Mouse (Mus musculus) embryonic facial prominence, embryonic 13.5 days (tissue): ENCODE measurements around the gene Dusp13. TPM values are rescaled to one million over a fixed set of nuclear protein-coding genes. Genes with fewer than 3 reads are reported as not detected.

Experiments used
- ATAC-seq: fragments of 200-750 bp; cut with Nextera tagmentation; 2 replicates; pipeline ENCODE4 v1.8.0; 2017; ENCODE audit warnings: low read depth; ENCODE audit not compliant: insufficient number of reproducible peaks, insufficient read depth, low FRiP score, low TSS enrichment
- H3K27ac ChIP-seq: fragments of 300-500 bp; sonication (generic); 2 replicates; pipeline ENCODE4 v1.5.1; 2015; ENCODE audit warnings: moderate library complexity, mild to moderate bottlenecking, inconsistent platforms
- H3K27me3 ChIP-seq: fragments of 300-500 bp; sonication (generic); 2 replicates; pipeline ENCODE4 v1.6.1; 2015; ENCODE audit warnings: mild to moderate bottlenecking, inconsistent platforms
- H3K36me3 ChIP-seq: fragments of 300-500 bp; sonication (generic); 2 replicates; pipeline ENCODE4 v1.6.1; 2015; ENCODE audit warnings: mild to moderate bottlenecking, inconsistent platforms
- H3K4me1 ChIP-seq: fragments of 300-500 bp; sonication (generic); 2 replicates; pipeline ENCODE4 v1.6.1; 2015; ENCODE audit warnings: inconsistent platforms
- H3K4me2 ChIP-seq: fragments of 300-500 bp; sonication (generic); 2 replicates; pipeline ENCODE4 v1.6.1; 2015; ENCODE audit warnings: moderate library complexity, mild to moderate bottlenecking, inconsistent platforms
- H3K4me3 ChIP-seq: fragments of 300-500 bp; sonication (generic); 2 replicates; pipeline ENCODE4 v1.5.1; 2015; ENCODE audit warnings: mild to moderate bottlenecking, inconsistent platforms
- H3K9ac ChIP-seq: fragments of 300-500 bp; sonication (generic); 2 replicates; pipeline ENCODE4 v1.6.1; 2015; ENCODE audit warnings: mild to moderate bottlenecking, inconsistent platforms
- H3K9me3 ChIP-seq: fragments of 300-500 bp; sonication (generic); 2 replicates; pipeline ENCODE4 v1.6.1; 2016; ENCODE audit warnings: inconsistent platforms
- WGBS: fragments of 180-500 bp; shearing (Covaris S2); methylation state at CpG from one replicate; pipeline ENCODE4 v1.1.7; 2015; ENCODE audit warnings: mixed read lengths; 5-methylcytosine and 5-hydroxymethylcytosine counted together
- polyA plus RNA-seq: library from polyadenylated mRNA; unstranded; fragments of >200 nt; fragmentation: Nextera tagmentation; extraction: Ambion mirVana; gene quantifications from 2 replicates; pipeline ENCODE4 v1.2.1, GENCODE M21; 2015

Dusp13 gene
- polyA plus RNA-seq = 0.34 and 0.51 TPM in 2 replicates

DNA sequence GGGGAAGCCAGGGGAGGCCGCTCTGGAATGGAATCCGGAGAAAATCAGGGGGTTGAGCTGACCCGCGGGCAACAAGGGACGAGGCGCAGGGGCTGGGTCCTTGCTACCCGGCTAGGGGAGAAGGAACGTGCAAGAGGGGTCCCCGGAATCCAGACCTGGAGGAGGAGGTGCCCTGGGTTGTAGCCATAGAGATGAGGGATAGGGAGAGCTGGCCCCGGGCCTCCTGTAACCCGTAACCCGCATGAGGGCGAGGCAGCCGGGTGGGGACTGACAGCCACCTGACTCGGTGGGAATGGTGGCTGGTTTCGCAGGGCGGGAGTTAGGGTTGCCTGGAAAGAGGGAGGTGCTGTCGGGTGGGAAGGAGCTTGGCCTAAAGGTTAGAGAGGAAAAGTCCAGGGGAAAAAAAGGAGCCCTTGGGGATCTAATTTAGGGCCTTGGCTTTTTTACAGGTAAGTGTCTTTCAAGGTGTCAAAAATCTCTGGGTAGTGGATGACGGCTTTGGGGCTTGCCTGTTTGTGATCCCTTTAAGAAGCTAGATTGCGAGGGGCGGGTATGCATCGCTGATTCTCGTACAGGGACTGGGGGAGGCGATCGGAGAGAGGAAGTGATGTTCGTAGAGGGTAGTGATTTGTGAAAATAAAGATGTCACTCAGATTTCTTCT lies at the start of gene Dusp13:
Dusp13 (minus strand) TSS at position 301 of the 662 bp plus-strand sequence.
- Histone ChIP-seq H3K27me3 (no peaks in the 10 kb centered on the region), H3K9me3 (no peaks in the 10 kb centered on the region), H3K36me3 (no peaks in the 10 kb centered on the region), H3K4me3 (peak within 1 kb of the TSS; percentile 78), H3K4me1 (peaks cover 20% of the 10 kb centered on the region), H3K9ac (peak within 1 kb of the TSS; percentile 85), H3K4me2 (peak within 1 kb of the TSS; percentile 89), H3K27ac (peak within 1 kb of the TSS; percentile 88)
- ATAC-seq = peak; percentile 57; the same call in 1 of the 2 replicates
- 0% methylated on average over 26 of the region's 26 CpGs for WGBS

DNA sequence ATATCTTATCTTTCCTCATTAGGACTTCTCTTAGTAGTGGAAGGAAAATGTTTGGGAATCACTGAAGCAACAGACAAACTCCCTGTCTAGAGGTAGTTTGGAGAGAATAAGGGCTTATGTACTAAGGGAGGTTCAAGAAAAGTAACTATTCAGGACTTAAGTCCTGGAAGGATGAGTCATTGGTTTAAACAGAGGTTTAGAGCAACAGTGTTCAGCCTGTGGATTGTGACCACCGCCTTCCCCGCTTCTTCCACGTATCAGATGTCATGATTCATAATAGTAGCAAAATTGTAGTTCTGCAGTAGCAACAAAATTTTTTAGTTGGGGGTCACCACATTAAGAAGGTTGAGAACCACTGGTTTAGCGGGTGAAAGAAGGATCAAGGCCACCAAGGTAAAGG lies 49.7 kb upstream of the Dusp13 start:
- Histone ChIP-seq H3K4me3 (no peak overlapping the region), H3K9me3 (no peaks in the 10 kb centered on the region), H3K4me2 (no peak overlapping the region), H3K9ac (no peak overlapping the region), H3K4me1 (0 out of 2 replicates have a peak, but pooled peaks cover under 1% of the 10 kb centered on the region), H3K27me3 (no peaks in the 10 kb centered on the region), H3K27ac (no peak overlapping the region), H3K36me3 (peaks cover 13% of the 10 kb centered on the region; the same call in 1 of the 2 replicates)
- no peak for ATAC-seq
- WGBS = 89% methylated on average over 4 of the region's 4 CpGs

DNA sequence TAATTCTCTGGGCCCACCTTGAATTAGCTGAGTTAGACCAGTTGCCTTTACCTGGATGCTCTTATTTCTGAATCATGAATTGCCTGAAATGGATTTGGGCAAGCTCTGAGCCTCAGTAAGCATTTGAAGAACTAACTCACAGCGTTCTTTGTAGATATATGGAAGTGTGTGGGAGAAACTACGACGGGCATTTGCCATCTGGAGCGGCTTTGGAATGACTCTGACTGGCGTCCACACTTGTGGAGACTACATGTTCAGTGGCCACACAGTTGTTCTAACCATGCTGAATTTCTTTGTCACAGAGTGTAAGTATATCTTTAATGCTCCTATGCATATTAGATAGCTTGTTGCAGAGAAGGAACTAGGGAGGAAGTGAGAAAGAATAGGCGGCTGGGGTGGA lies 41.3 kb upstream of the Dusp13 start:
- 93% methylated on average over 6 of the region's 6 CpGs for WGBS
- H3K36me3 ChIP-seq = peaks cover 36% of the 10 kb centered on the region

DNA sequence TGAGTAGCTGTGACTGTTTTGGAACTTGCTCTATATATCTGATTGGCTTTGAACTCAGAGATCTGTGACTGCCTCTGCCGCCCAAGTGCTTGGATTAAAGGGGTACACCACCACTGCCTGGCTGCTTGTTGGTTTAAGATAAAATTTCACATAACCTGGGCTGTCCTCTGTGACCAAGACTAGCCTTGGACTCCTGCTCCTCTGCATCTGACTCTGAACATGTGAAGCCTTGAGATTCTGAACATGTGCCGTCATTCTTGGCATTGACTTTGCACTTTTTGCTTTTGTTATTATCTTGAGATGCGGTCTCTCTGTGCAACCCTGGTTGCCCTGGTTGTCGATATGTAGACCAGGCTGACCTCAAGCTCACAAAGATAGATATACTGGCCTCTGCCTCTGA lies 40.7 kb upstream of the Dusp13 start:
- Histone ChIP-seq H3K9me3 (no peaks in the 10 kb centered on the region), H3K9ac (no peak overlapping the region), H3K4me3 (no peak overlapping the region), H3K36me3 (peaks cover 36% of the 10 kb centered on the region), H3K27ac (no peak overlapping the region), H3K4me1 (peaks cover 21% of the 10 kb centered on the region), H3K4me2 (no peak overlapping the region), H3K27me3 (no peaks in the 10 kb centered on the region)
- 88% methylated on average over 4 of the region's 4 CpGs for WGBS
- no peak for ATAC-seq

More for the DNA sequence above, 41.3 kb upstream of the Dusp13 start:
- no peak overlapping the region for H3K4me3 ChIP-seq
- no peak overlapping the region for H3K9ac ChIP-seq
- H3K4me2 ChIP-seq = no peak overlapping the region
- peaks cover 21% of the 10 kb centered on the region for H3K4me1 ChIP-seq
- H3K27me3 ChIP-seq = no peaks in the 10 kb centered on the region
- no peaks in the 10 kb centered on the region for H3K9me3 ChIP-seq
- ATAC-seq = no peak
- H3K27ac ChIP-seq = no peak overlapping the region

DNA sequence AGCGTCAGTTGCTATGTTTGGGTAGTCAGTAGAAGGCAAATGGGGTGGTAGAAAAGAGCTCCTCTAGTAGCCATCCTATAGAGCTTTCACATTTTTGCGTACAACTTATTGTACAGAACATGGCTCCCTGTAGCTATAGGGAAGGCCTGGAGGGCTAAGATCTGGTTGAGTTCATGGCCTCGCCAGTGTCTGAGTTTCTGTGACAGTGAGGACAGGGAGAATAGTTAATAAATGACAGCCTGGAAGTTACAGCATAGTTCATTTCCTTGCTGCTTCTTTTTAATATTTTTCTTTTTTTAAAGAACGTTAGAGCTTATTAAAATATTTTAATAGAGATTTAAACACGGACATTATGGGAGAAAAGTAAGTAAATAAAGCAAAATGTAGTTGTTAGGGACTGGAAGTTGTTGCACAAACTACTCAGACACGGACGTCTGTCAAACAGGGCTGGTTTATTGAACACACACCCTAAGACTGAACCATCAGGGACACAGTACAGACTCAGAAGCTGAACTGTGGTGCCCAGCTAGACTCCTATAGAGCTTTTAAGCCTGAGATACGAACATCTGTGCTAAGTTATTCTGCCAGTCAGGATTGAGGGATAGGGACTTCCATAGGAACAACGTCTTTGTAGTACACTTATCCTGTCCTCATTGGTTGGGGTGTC lies 39.7 kb upstream of the Dusp13 start:
- Histone ChIP-seq H3K9me3 (no peaks in the 10 kb centered on the region), H3K4me1 (peaks cover 21% of the 10 kb centered on the region), H3K27me3 (no peaks in the 10 kb centered on the region), H3K4me2 (no peak overlapping the region), H3K36me3 (peaks cover 42% of the 10 kb centered on the region), H3K9ac (no peak overlapping the region), H3K4me3 (no peak overlapping the region), H3K27ac (no peak overlapping the region)
- no peak for ATAC-seq
- WGBS = 87% methylated on average over 9 of the region's 9 CpGs

GRCm38 (mm10) chr14:21788121-21788520 lies 37.1 kb upstream of the Dusp13 start:
- no peak overlapping the region for H3K27ac ChIP-seq
- ATAC-seq = no peak
- H3K36me3 ChIP-seq = peaks cover 48% of the 10 kb centered on the region
- 93% methylated on average over 5 of the region's 5 CpGs for WGBS
- no peaks in the 10 kb centered on the region for H3K27me3 ChIP-seq
- no peaks in the 10 kb centered on the region for H3K9me3 ChIP-seq
- no peak overlapping the region for H3K4me3 ChIP-seq
- H3K4me1 ChIP-seq = no peaks in the 10 kb centered on the region
- no peak overlapping the region for H3K4me2 ChIP-seq
- no peak overlapping the region for H3K9ac ChIP-seq

DNA sequence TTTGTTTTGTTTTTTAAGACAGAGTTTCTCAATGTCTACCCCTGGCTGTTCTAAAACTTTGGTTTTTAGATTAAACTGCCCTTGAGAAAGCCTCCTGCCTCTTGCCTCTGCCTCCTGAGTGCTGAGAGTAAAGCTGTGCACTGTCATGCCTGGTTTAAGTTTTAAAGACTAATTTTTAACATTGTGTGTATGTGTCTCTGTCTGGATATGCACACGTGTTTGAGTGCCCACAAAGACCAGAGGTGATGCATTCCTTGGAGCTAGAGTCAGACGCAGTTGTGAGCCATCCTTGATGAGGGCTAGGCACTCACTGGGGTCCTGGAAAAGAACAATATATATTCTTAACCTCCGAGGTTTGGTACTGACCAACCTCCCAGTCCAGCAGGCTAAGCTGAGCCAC lies 36.4 kb upstream of the Dusp13 start:
- Histone ChIP-seq H3K9me3 (no peaks in the 10 kb centered on the region), H3K4me1 (no peaks in the 10 kb centered on the region), H3K27ac (no peak overlapping the region), H3K4me3 (no peak overlapping the region), H3K27me3 (no peaks in the 10 kb centered on the region), H3K4me2 (no peak overlapping the region), H3K36me3 (peaks cover 42% of the 10 kb centered on the region), H3K9ac (no peak overlapping the region)
- WGBS = 90% methylated on average over 3 of the region's 3 CpGs
- ATAC-seq = no peak

- Histone ChIP-seq H3K27ac (no peak overlapping the region), H3K4me2 (no peak overlapping the region), H3K9me3 (no peaks in the 10 kb centered on the region), H3K27me3 (no peaks in the 10 kb centered on the region), H3K4me1 (no peaks in the 10 kb centered on the region), H3K36me3 (peaks cover 34% of the 10 kb centered on the region), H3K4me3 (no peak overlapping the region), H3K9ac (no peak overlapping the region)
- 80% methylated on average over 4 of the region's 4 CpGs for WGBS
- no peak for ATAC-seq
These were observed 35.5 kb upstream of the Dusp13 start for GRCm38 (mm10) chr14:21786500-21786899.

- no peak for ATAC-seq
- Histone ChIP-seq H3K27me3 (no peaks in the 10 kb centered on the region), H3K9me3 (no peaks in the 10 kb centered on the region), H3K27ac (no peak overlapping the region), H3K4me3 (no peak overlapping the region), H3K4me2 (no peak overlapping the region), H3K36me3 (peaks cover 43% of the 10 kb centered on the region), H3K4me1 (no peaks in the 10 kb centered on the region), H3K9ac (no peak overlapping the region)
- WGBS = 89% methylated on average over 4 of the region's 4 CpGs
These were observed 25.2 kb upstream of the Dusp13 start for GRCm38 (mm10) chr14:21776201-21776600.

DNA sequence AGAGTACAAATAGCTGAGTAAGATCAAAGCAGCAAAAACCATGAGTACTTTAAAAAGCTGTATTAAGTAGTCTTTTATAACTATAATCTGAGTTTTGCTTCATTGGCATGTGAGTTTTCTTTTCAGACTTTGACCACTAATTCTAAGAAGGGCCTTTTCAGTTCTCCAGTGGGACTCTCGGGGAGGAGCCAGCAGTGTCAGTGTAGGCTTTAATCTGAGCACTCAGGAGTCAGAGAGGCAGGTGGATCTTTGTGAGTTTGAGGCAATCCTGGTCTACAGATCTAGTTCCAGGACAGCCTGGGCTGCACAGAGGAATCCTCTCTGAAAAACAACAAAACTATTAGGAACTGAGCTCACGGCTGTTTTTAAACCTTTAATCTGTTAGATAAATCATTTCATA lies 23.0 kb upstream of the Dusp13 start:
- Histone ChIP-seq H3K4me3 (no peak overlapping the region), H3K27ac (no peak overlapping the region), H3K9me3 (no peaks in the 10 kb centered on the region), H3K36me3 (peaks cover 21% of the 10 kb centered on the region), H3K27me3 (no peaks in the 10 kb centered on the region), H3K9ac (no peak overlapping the region), H3K4me1 (peaks cover 4% of the 10 kb centered on the region; the same call in 1 of the 2 replicates), H3K4me2 (no peak overlapping the region)
- WGBS = 84% methylated on average over 2 of the region's 2 CpGs
- no peak for ATAC-seq

DNA sequence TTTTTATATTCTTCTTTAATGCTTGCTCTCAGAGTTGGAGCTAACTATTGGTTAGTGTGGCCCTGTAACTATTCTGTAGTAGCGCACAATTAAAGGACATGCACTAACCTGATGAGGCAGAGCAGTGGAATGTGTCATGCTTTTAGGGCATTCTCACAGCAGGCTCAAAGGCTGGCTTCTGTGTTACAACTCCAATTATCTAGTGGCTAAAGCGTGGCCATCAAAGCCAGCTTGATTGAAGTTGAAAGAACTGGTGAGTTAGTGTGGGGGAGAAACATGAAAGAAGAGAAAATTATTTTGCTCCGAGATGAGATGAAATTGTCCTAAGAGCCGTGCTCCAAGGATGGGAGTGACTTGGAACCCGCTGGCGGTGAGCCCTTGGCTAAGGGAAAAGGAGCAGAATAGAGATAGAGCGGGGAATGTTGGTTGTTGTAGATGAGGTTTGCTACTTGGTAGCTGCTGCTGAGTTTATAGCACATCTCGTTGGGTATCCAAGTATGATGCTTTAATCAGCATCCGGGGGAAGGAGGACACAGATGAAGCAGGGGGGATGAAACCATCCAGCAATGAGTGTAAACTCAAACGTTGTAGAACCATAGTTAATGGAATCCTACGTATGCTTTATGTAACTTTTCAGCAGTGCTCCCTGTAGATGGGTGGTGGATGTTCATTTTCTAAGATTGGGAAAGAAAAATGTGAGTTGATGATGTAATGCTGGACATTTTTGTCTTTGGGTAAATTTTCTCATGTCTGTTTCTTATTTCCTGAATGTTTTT lies 21.7 kb upstream of the Dusp13 start:
- no peaks in the 10 kb centered on the region for H3K27me3 ChIP-seq
- H3K9me3 ChIP-seq = no peaks in the 10 kb centered on the region
- H3K4me2 ChIP-seq = no peak overlapping the region
- no peak overlapping the region for H3K4me3 ChIP-seq
- H3K27ac ChIP-seq = peak overlapping the region; percentile 39; the same call in 1 of the 2 replicates
- WGBS = 65% methylated on average over 11 of the region's 11 CpGs
- ATAC-seq = no peak
- H3K36me3 ChIP-seq = peaks cover 17% of the 10 kb centered on the region
- H3K4me1 ChIP-seq = peaks cover 13% of the 10 kb centered on the region
- H3K9ac ChIP-seq = no peak overlapping the region
